Mouse (Mus musculus) ES-Bruce4 (cell line): ENCODE data around the gene Rara. TPM values are rescaled to one million over a fixed set of nuclear protein-coding genes. Genes with fewer than 3 reads are reported as not detected.

Experiments
- H3K27ac ChIP-seq: 2 replicates; pipeline ENCODE4 v1.5.1; 2012; ENCODE audit warnings: low read length, inconsistent platforms; ENCODE audit not compliant: insufficient read depth
- H3K27me3 ChIP-seq: 2 replicates; pipeline ENCODE4 v1.6.1; 2012; ENCODE audit warnings: mild to moderate bottlenecking, low read length, inconsistent platforms; ENCODE audit not compliant: control insufficient read depth, poor library complexity, insufficient read depth, severe bottlenecking
- H3K36me3 ChIP-seq: 2 replicates; pipeline ENCODE4 v1.6.1; 2012; ENCODE audit warnings: inconsistent platforms, mild to moderate bottlenecking, low read length, moderate library complexity; ENCODE audit not compliant: control insufficient read depth, poor library complexity, insufficient read depth, severe bottlenecking
- H3K4me1 ChIP-seq: one replicate; pipeline ENCODE4 v1.8.1; 2011; ENCODE audit warnings: low read length; ENCODE audit not compliant: control insufficient read depth, insufficient read depth
- H3K4me3 ChIP-seq: 2 replicates; pipeline ENCODE4 v1.5.1; 2011; ENCODE audit warnings: low read depth, mild to moderate bottlenecking, low read length
- H3K9ac ChIP-seq: 2 replicates; pipeline ENCODE4 v1.6.1; 2012; ENCODE audit warnings: low read depth, mild to moderate bottlenecking, inconsistent platforms; ENCODE audit not compliant: poor library complexity, severe bottlenecking
- H3K9me3 ChIP-seq: replicated peaks from 2 replicates; pipeline ENCODE4 v1.6.1; 2012; ENCODE audit warnings: mild to moderate bottlenecking, low read length, inconsistent platforms; ENCODE audit not compliant: control insufficient read depth, poor library complexity, insufficient read depth, severe bottlenecking
- CTCF ChIP-seq: IDR thresholded peaks from one replicate; pipeline ENCODE4 v1.8.1; 2011; ENCODE audit warnings: low read depth, low read length
- EP300 ChIP-seq: IDR thresholded peaks from 2 replicates; pipeline ENCODE4 v1.6.1; 2011; ENCODE audit warnings: low read depth, low read length; ENCODE audit not compliant: insufficient read depth
- POLR2A ChIP-seq: IDR thresholded peaks from one replicate; pipeline ENCODE4 v1.8.1; 2011; ENCODE audit warnings: low read length; ENCODE audit not compliant: insufficient read depth
- polyA plus RNA-seq: library from polyadenylated mRNA; stranded (reverse); fragments of >200 nt; gene quantifications from 2 replicates; pipeline ENCODE4 v1.2.4, GENCODE M21; 2011; ENCODE audit warnings: low read depth; ENCODE audit not compliant: missing spikeins, insufficient read depth, insufficient read length

Gene Rara
- polyA plus RNA-seq, 1 experiment, result 23.7 TPM

DNA sequence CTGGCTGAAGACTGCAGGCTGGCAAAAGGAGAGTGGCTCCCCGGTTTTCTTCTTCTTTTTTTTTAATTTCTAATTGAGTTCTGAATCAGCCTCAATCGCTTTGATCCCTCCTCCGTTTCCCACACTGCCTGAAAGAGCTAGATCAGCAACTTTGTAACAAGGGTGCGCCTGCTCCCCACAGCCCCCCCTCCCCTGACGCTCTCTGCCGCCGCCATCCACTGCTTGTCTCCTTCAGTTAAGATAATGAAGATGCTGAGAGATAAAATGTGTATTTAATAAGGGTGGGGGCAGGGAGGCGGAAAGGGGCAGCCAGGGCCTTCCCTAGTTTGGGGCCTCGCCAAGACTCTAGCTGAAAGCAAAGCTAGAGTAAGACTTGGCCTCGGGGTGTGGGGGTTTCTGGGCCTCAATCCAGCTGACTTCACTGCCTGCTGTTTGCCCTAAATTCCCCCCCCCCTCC, 2.3 kb upstream of the Rara start:
- H3K9ac ChIP-seq, result peak overlapping the region; percentile 20
- peaks cover 20% of the 10 kb centered on the region for H3K4me1 ChIP-seq
- H3K4me3 ChIP-seq, result no peak overlapping the region
- peaks cover 10% of the 10 kb centered on the region for H3K36me3 ChIP-seq
- no peaks in the 10 kb centered on the region for H3K27me3 ChIP-seq
- peak overlapping the region; percentile 51 for H3K27ac ChIP-seq
- H3K9me3 ChIP-seq, result no peaks in the 10 kb centered on the region
- TF ChIP-seq CTCF (no peak), POLR2A (no peak), EP300 (no peak)

DNA sequence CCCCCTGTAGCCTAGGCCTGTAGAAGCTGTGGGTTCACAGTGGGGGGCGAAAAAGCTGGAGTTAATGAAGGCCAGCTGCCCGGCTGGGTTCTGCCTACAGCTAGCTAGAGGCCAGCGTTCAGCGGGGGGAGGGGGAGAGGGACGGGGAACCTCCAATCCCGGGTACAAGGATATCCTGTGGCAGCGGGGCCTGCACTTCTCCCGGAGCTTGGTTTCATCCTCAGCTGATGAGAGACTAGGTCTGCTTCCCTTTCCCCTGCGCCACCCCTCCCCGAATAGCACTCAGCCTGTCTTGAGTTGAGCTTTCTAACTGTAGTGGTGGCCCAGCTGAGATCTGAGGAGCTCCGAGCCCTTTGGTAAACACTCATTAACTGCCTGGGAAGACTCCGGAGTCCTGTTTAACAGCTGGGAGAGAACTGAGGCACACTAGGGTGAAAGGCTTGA, 1.7 kb upstream of the Rara start:
- peaks cover 20% of the 10 kb centered on the region for H3K4me1 ChIP-seq
- TF ChIP-seq CTCF, result no peak
- TF ChIP-seq EP300, result 0 out of 2 replicates have a peak, but pooled peaks have one; percentile 37
- no peak for TF ChIP-seq POLR2A

DNA sequence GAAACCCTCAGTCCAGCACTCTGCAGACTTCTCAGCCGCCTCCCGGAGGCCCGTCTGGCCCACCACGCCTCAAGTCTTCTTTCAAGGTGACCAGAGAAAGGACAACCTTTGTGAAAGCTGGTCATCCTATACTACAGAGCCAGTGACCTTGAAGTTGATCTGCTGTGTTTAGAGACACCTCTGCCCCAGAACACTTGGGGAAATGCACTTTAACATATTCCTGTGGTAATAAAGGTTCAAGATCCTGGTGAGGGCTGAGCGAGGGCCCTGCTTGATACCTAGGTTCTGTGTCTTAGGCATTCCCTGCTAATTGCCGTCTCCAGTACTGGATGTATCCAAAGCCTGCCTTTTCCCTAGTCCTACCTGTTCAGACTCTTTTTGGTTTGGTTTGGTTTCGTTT, 1.1 kb upstream of the Rara start:
- no peak for TF ChIP-seq CTCF
- TF ChIP-seq EP300, result no peak
- TF ChIP-seq POLR2A, result no peak
- no peak overlapping the region for H3K4me3 ChIP-seq
- H3K9ac ChIP-seq, result peak overlapping the region; percentile 20; the same call in 1 of the 2 replicates
- H3K27ac ChIP-seq, result peak overlapping the region; percentile 81; the same call in 1 of the 2 replicates
- peaks cover 20% of the 10 kb centered on the region for H3K4me1 ChIP-seq
- no peaks in the 10 kb centered on the region for H3K27me3 ChIP-seq
- H3K36me3 ChIP-seq, result no peaks in the 10 kb centered on the region
- H3K9me3 ChIP-seq, result no peaks in the 10 kb centered on the region

More for the DNA sequence above, 1.7 kb upstream of the Rara start:
- H3K27ac ChIP-seq, result peak overlapping the region; percentile 81
- H3K9ac ChIP-seq, result peak overlapping the region; percentile 20
- no peaks in the 10 kb centered on the region for H3K27me3 ChIP-seq
- peaks cover 4% of the 10 kb centered on the region for H3K36me3 ChIP-seq
- H3K4me3 ChIP-seq, result no peak overlapping the region
- H3K9me3 ChIP-seq, result no peaks in the 10 kb centered on the region

DNA sequence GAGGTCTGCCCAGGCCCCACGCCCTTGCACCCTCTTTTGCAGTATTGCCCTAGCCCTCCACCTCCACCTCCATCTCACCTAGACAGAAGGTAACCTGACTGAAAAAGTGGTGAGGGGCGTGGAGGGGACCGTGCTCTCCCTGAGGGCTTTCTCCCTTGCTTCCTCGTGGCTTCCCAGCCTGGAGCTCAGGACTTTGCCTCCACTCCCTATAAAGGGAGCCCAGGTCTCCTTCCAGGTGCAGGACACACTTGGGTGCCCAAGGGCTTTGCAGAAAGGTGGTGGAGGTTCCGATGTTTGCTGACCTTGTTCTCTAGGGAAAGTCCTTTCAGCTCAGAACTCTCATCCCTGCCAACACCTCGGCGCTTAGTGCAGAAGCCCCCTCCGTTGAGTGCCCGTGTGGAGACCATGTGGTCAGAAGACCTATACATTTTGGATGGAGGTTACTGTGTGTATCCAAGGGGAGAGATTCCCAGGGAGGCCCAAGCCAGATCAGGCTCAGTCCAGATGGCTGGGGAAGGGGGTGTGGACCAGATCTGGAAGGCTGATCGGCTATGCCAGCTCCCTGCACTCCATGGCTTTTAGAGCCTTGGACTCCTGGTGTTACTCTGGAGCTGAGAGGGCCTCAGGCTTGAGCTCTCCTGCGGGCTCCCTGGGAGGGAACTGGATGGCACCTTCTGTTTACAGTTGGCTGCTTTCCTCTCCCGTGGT, 722 bp downstream of the Rara start:
- Histone ChIP-seq H3K4me3 (peak overlapping the region; percentile 56), H3K4me1 (peaks cover 19% of the 10 kb centered on the region), H3K27me3 (no peaks in the 10 kb centered on the region), H3K27ac (no peak overlapping the region), H3K9ac (peak overlapping the region; percentile 24), H3K36me3 (no peaks in the 10 kb centered on the region), H3K9me3 (no peaks in the 10 kb centered on the region)
- TF ChIP-seq POLR2A, result no peak
- 0 out of 2 replicates have a peak, but pooled peaks have one; percentile 5 for TF ChIP-seq EP300
- no peak for TF ChIP-seq CTCF

DNA sequence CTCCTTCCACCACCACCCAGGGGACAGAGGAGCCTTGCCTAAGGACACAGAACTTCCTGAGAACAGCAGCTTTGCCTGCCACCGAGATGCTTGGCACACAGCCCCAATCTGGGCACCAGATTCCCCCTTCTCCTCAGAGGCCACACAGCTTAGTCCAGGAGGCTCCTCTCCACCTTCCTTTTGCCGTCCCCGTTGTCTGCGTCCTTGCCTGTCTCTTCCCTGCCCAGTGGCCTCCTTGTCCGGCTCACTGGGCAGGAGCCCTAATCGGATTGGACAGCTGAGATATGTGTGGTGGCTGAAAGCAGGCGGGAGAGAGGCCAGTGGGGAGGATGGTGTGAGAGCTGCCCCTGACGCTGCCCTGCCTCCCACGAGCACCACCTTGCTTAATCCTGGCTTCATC, 1.9 kb downstream of the Rara start:
- TF ChIP-seq POLR2A, result no peak
- TF ChIP-seq EP300, result no peak
- no peak for TF ChIP-seq CTCF
- H3K4me3 ChIP-seq, result no peak overlapping the region
- no peaks in the 10 kb centered on the region for H3K36me3 ChIP-seq
- no peak overlapping the region for H3K9ac ChIP-seq
- H3K9me3 ChIP-seq, result no peaks in the 10 kb centered on the region
- H3K27ac ChIP-seq, result no peak overlapping the region
- peaks cover 14% of the 10 kb centered on the region for H3K4me1 ChIP-seq
- no peaks in the 10 kb centered on the region for H3K27me3 ChIP-seq

DNA sequence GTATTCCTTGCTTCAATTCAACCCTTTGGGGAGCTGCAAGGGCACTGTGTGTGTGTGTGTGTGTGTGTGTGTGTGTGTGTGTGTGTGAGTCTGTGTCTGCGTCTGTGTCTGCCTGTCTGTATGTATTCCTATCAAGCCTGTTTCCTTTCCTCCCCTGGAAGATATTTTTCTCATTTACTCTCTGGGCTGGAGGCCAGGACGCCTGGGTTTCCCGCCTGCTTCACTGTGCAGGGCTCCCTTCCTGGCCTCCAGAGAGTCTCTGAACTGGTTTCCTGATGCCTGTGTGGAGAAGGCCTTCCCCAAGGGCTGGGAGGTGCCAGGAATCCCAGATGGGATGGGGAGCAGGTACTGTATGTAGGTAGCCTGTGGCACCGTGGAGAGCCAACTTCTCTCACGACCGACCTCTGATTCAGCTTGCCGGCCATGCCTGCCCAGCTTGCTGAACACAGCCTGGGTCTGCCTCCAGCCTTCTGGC, 2.5 kb downstream of the Rara start:
- no peaks in the 10 kb centered on the region for H3K9me3 ChIP-seq
- H3K27me3 ChIP-seq, result no peaks in the 10 kb centered on the region
- no peak overlapping the region for H3K27ac ChIP-seq
- H3K4me3 ChIP-seq, result no peak overlapping the region
- no peak for TF ChIP-seq POLR2A
- H3K36me3 ChIP-seq, result no peaks in the 10 kb centered on the region
- H3K9ac ChIP-seq, result no peak overlapping the region
- H3K4me1 ChIP-seq, result peaks cover 11% of the 10 kb centered on the region
